Mouse (Mus musculus) midbrain, embryonic 15.5 days (tissue): Measurements from ENCODE around the gene Sox12. TPM values are rescaled to one million over a fixed set of nuclear protein-coding genes. Genes with fewer than 3 reads are reported as not detected.
"Not testable (repeated sequence)": the region's sequence is repeated elsewhere in the genome, so short reads cannot be mapped to it uniquely, and the experiment has no call there.

Experiments
- ATAC-seq: fragments of 200-750 bp; cut with Nextera tagmentation; replicated peaks from 2 replicates; pipeline ENCODE4 v1.8.0; 2017; ENCODE audit warnings: moderate TSS enrichment
- H3K27ac ChIP-seq: fragments of 300-500 bp; sonication (generic); 2 replicates; pipeline ENCODE4 v1.5.1; 2015; ENCODE audit warnings: mild to moderate bottlenecking, inconsistent platforms
- H3K27me3 ChIP-seq: fragments of 300-500 bp; sonication (generic); replicated peaks from 2 replicates; pipeline ENCODE4 v1.6.1; 2015; ENCODE audit warnings: inconsistent platforms
- H3K36me3 ChIP-seq: fragments of 300-500 bp; sonication (generic); replicated peaks from 2 replicates; pipeline ENCODE4 v1.6.1; 2015; ENCODE audit warnings: inconsistent platforms
- H3K4me1 ChIP-seq: fragments of 300-500 bp; sonication (generic); 2 replicates; pipeline ENCODE4 v1.6.1; 2015; ENCODE audit warnings: inconsistent platforms
- H3K4me2 ChIP-seq: fragments of 300-500 bp; sonication (generic); 2 replicates; pipeline ENCODE4 v1.6.1; 2015; ENCODE audit warnings: inconsistent platforms, mild to moderate bottlenecking, moderate library complexity
- H3K4me3 ChIP-seq: fragments of 300-500 bp; sonication (generic); 2 replicates; pipeline ENCODE4 v1.5.1; 2015; ENCODE audit warnings: mild to moderate bottlenecking, inconsistent platforms
- H3K9ac ChIP-seq: fragments of 300-500 bp; sonication (generic); 2 replicates; pipeline ENCODE4 v1.6.1; 2015; ENCODE audit warnings: mild to moderate bottlenecking, inconsistent platforms
- H3K9me3 ChIP-seq: fragments of 300-500 bp; sonication (generic); 2 replicates; pipeline ENCODE4 v1.6.1; 2016; ENCODE audit warnings: inconsistent platforms
- WGBS: fragments of 180-500 bp; shearing (Covaris S2); methylation state at CpG from one replicate; pipeline ENCODE4 v1.1.7; 2015; ENCODE audit warnings: mixed read lengths; 5-methylcytosine and 5-hydroxymethylcytosine counted together
- polyA plus RNA-seq: library from polyadenylated mRNA; unstranded; fragments of >200 nt; fragmentation: Nextera tagmentation; extraction: Ambion mirVana; gene quantifications from 2 replicates; pipeline ENCODE4 v1.2.1, GENCODE M21; 2015

Gene Sox12
- polyA plus RNA-seq: 15.4 and 17.0 TPM in 2 replicates

DNA sequence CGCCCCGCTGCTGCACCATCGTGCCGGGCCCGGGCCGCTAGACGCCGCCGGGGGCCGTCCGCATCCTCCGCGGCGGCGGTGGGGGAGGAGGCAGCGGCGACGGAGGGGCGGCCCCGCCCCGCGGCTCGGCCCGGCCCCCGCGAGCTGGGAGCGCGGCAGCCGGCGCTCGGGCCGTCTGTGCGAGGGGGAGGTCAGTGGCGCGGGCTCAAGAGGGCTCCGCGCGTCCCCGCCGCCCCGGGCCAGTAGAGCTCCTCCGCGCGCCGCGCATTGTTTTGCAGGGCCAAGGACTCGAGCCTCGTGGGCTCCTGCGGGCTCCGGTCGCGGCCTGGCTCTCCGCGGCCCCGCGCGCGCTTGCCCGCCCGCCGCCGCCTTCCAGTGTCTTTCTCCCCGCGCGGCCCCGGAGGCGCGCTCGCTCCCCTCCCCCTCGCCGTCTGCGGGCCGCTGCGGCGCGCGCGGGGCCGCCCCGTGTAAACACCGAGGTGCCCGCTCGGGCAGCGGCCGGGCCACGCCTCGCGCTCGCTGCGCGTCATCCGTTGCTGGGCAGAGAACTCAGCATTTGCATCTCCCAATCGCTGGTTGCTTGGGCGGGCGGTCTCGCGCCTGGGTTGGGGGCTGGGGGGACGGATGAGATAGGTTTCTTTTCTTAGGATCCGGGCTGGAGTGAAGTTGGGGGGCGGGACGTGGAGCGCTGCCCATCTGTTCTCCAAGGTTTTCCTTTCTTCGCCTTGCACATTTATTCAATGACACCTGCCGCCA is at the start of gene Sox12:
TSS of gene Sox12 (minus strand) at position 384 of the 756 bp plus-strand sequence.
- peak; percentile 80 for ATAC-seq
- Histone ChIP-seq H3K4me1 (peaks cover 50% of the 10 kb centered on the region), H3K36me3 (no peaks in the 10 kb centered on the region), H3K27ac (peak within 1 kb of the TSS; percentile 100), H3K4me2 (peak within 1 kb of the TSS; percentile 93), H3K9ac (peak within 1 kb of the TSS; percentile 99), H3K27me3 (no peaks in the 10 kb centered on the region), H3K9me3 (no peaks in the 10 kb centered on the region), H3K4me3 (peak within 1 kb of the TSS; percentile 89)
- under 1% methylated on average over 85 of the region's 104 CpGs for WGBS

- Histone ChIP-seq H3K27me3 (no peaks in the 10 kb centered on the region), H3K27ac (no peak overlapping the region), H3K4me1 (no peaks in the 10 kb centered on the region), H3K4me2 (no peak overlapping the region), H3K9ac (no peak overlapping the region), H3K4me3 (no peak overlapping the region), H3K36me3 (no peaks in the 10 kb centered on the region), H3K9me3 (no peaks in the 10 kb centered on the region)
- ATAC-seq: no peak
- 55% methylated on average over 5 of the region's 5 CpGs for WGBS
These were observed 49.6 kb upstream of the Sox12 start for GRCm38 (mm10) chr2:152447461-152447860.

- H3K36me3 ChIP-seq: no peaks in the 10 kb centered on the region
- H3K4me2 ChIP-seq: no peak overlapping the region
- no peak overlapping the region for H3K27ac ChIP-seq
- H3K27me3 ChIP-seq: no peaks in the 10 kb centered on the region
- no peak overlapping the region for H3K4me3 ChIP-seq
- no peaks in the 10 kb centered on the region for H3K9me3 ChIP-seq
- 69% methylated on average over 2 of the region's 2 CpGs for WGBS
- no peaks in the 10 kb centered on the region for H3K4me1 ChIP-seq
- H3K9ac ChIP-seq: no peak overlapping the region
- no peak for ATAC-seq
These were observed 48.8 kb upstream of the Sox12 start for GRCm38 (mm10) chr2:152446642-152447041.

GRCm38 (mm10) chr2:152443281-152443680 is 45.4 kb upstream of the Sox12 start:
- Histone ChIP-seq H3K9me3 (no peaks in the 10 kb centered on the region), H3K36me3 (no peaks in the 10 kb centered on the region)
- 88% methylated on average over 8 of the region's 8 CpGs for WGBS

GRCm38 (mm10) chr2:152442322-152442721 is 44.5 kb upstream of the Sox12 start:
- H3K4me2 ChIP-seq: no peak overlapping the region
- H3K4me3 ChIP-seq: no peak overlapping the region
- H3K36me3 ChIP-seq: no peaks in the 10 kb centered on the region
- no peak for ATAC-seq
- H3K9ac ChIP-seq: no peak overlapping the region
- H3K4me1 ChIP-seq: peaks cover 4% of the 10 kb centered on the region
- no peak overlapping the region for H3K27ac ChIP-seq
- 52% methylated on average over 4 of the region's 4 CpGs for WGBS
- H3K9me3 ChIP-seq: no peaks in the 10 kb centered on the region
- H3K27me3 ChIP-seq: no peaks in the 10 kb centered on the region

More at GRCm38 (mm10) chr2:152443281-152443680, 45.4 kb upstream of the Sox12 start:
- no peak overlapping the region for H3K4me2 ChIP-seq
- no peak overlapping the region for H3K27ac ChIP-seq
- H3K27me3 ChIP-seq: no peaks in the 10 kb centered on the region
- no peak for ATAC-seq
- H3K9ac ChIP-seq: no peak overlapping the region
- H3K4me3 ChIP-seq: no peak overlapping the region
- no peaks in the 10 kb centered on the region for H3K4me1 ChIP-seq

DNA sequence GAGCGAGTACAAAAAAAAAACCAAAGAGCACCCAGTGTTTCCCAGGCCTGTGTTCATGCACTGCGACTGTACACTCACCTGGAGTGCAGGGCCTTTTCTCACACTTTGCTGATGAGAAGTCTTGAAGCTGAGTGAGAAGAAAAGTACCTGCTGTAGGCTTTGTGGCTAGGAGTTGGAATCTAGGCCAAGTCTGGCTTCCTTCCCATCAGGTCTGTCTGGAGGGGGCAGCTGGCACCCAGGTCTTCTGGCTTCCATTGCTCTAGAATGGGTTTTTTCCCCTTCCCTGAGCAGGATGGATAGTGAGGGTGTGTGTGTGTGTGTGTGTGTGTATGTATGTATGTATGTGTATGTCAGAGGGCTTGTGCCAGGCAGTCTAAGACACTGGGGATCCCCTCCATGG is 42.0 kb upstream of the Sox12 start:
- H3K4me3 ChIP-seq: no peak overlapping the region
- ATAC-seq: no peak
- no peaks in the 10 kb centered on the region for H3K9me3 ChIP-seq
- no peaks in the 10 kb centered on the region for H3K27me3 ChIP-seq
- no peak overlapping the region for H3K9ac ChIP-seq
- no peak overlapping the region for H3K4me2 ChIP-seq
- H3K27ac ChIP-seq: no peak overlapping the region
- H3K4me1 ChIP-seq: peaks cover 10% of the 10 kb centered on the region
- H3K36me3 ChIP-seq: no peaks in the 10 kb centered on the region
- WGBS: 89% methylated on average over 2 of the region's 2 CpGs

DNA sequence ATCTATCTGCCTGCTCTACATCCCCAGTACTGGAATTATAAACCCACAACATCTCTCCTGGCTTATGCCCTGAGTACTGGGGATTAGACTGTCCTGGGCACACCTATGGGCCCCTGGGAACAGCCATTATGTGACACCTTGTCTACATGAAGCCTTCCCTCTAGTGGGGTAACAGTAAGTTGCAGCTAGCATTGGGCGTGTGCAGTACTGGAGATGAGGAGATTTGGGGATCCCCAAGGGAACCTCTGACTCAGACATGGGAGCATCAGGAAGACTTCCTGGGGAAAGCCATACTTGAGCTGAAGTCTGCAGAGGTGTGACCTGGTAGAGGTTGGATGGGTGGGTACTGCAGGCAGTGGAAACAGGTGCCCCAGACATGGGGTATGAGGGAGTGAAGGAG is 41.1 kb upstream of the Sox12 start:
- H3K9me3 ChIP-seq: no peaks in the 10 kb centered on the region
- no peak overlapping the region for H3K27ac ChIP-seq
- H3K4me1 ChIP-seq: peaks cover 10% of the 10 kb centered on the region
- H3K4me2 ChIP-seq: no peak overlapping the region
- no peak overlapping the region for H3K4me3 ChIP-seq
- ATAC-seq: no peak
- H3K36me3 ChIP-seq: no peaks in the 10 kb centered on the region
- no peak overlapping the region for H3K9ac ChIP-seq
- 63% methylated on average over 1 of the region's 1 CpGs for WGBS
- no peaks in the 10 kb centered on the region for H3K27me3 ChIP-seq

- H3K36me3 ChIP-seq: no peaks in the 10 kb centered on the region
- 3% methylated on average over 23 of the region's 23 CpGs for WGBS
- H3K4me3 ChIP-seq: peak overlapping the region; percentile 34
- no peaks in the 10 kb centered on the region for H3K9me3 ChIP-seq
- peak overlapping the region; percentile 64 for H3K4me2 ChIP-seq
- peak overlapping the region; percentile 53 for H3K9ac ChIP-seq
- peak; percentile 92 for ATAC-seq
- peaks cover 10% of the 10 kb centered on the region for H3K4me1 ChIP-seq
- H3K27ac ChIP-seq: 0 out of 2 replicates have a peak overlapping the region, but pooled peaks have one; percentile 48
- H3K27me3 ChIP-seq: no peaks in the 10 kb centered on the region
These were observed 39.4 kb upstream of the Sox12 start for GRCm38 (mm10) chr2:152436983-152437860.

GRCm38 (mm10) chr2:152436405-152436901 is 38.6 kb upstream of the Sox12 start:
- Histone ChIP-seq H3K27me3 (no peaks in the 10 kb centered on the region), H3K36me3 (no peaks in the 10 kb centered on the region), H3K4me1 (peaks cover 10% of the 10 kb centered on the region), H3K4me2 (no peak overlapping the region), H3K9me3 (no peaks in the 10 kb centered on the region), H3K9ac (no peak overlapping the region), H3K4me3 (no peak overlapping the region), H3K27ac (no peak overlapping the region)
- 66% methylated on average over 7 of the region's 7 CpGs for WGBS
- no peak for ATAC-seq

- 98% methylated on average over 2 of the region's 2 CpGs for WGBS
These were observed 30.6 kb upstream of the Sox12 start for GRCm38 (mm10) chr2:152428481-152428880.

DNA sequence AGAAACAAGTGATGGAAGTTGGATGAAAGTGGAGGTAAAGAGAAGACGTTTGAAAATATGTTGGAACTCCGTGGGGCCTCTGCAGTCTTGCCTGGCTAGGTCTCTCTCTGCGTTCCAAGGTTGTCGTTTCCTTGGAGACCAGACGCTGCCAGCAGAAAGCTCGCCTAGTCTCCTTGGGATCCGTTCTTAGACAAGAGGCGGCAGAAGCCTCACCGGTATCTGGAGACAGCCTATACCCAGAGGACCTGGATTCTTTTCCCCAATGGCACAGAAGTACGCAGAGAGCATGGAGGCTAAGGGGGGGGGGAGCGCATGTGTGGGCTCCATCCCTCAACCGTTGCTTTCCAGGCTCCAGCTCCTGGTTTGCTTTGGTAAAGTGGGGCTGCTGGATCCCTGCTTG is 29.6 kb upstream of the Sox12 start:
- 0 out of 2 replicates have a peak, but pooled peaks have one; percentile 52 for ATAC-seq
- peak overlapping the region; percentile 11; the same call in 1 of the 2 replicates for H3K4me3 ChIP-seq
- H3K9ac ChIP-seq: no peak overlapping the region

More at GRCm38 (mm10) chr2:152428481-152428880, 30.6 kb upstream of the Sox12 start:
- not testable (repeated sequence) for H3K4me1 ChIP-seq, ATAC-seq, H3K9ac ChIP-seq, H3K9me3 ChIP-seq, H3K27ac ChIP-seq, H3K27me3 ChIP-seq, H3K36me3 ChIP-seq, H3K4me2 ChIP-seq, H3K4me3 ChIP-seq

GRCm38 (mm10) chr2:152415786-152416185 is 17.9 kb upstream of the Sox12 start:
- peak overlapping the region; percentile 72 for H3K4me3 ChIP-seq
- peaks cover 40% of the 10 kb centered on the region for H3K4me1 ChIP-seq
- no peak for ATAC-seq
- no peaks in the 10 kb centered on the region for H3K9me3 ChIP-seq
- no peaks in the 10 kb centered on the region for H3K36me3 ChIP-seq
- H3K27ac ChIP-seq: peak overlapping the region; percentile 97
- no peak overlapping the region for H3K9ac ChIP-seq
- H3K4me2 ChIP-seq: peak overlapping the region; percentile 87
- no peaks in the 10 kb centered on the region for H3K27me3 ChIP-seq
- WGBS: 95% methylated on average over 3 of the region's 3 CpGs

More for the DNA sequence above, 29.6 kb upstream of the Sox12 start:
- 5% methylated on average over 12 of the region's 12 CpGs for WGBS
- Histone ChIP-seq H3K27ac (0 out of 2 replicates have a peak overlapping the region, but pooled peaks have one; percentile 35), H3K4me2 (peak overlapping the region; percentile 41), H3K4me1 (peaks cover 9% of the 10 kb centered on the region), H3K9me3 (no peaks in the 10 kb centered on the region), H3K27me3 (no peaks in the 10 kb centered on the region), H3K36me3 (no peaks in the 10 kb centered on the region)
